Mouse (Mus musculus): ENCODE measurements around the gene Reg3b. TPM values are rescaled to one million over a fixed set of nuclear protein-coding genes. Genes with fewer than 3 reads are reported as not detected.
"Not testable (repeated sequence)": the region's sequence is repeated elsewhere in the genome, so short reads cannot be mapped to it uniquely, and the experiment has no call there.

Gene Reg3b
- total RNA-seq (2021) = not detected
- long read RNA-seq = 0 reads

DNA sequence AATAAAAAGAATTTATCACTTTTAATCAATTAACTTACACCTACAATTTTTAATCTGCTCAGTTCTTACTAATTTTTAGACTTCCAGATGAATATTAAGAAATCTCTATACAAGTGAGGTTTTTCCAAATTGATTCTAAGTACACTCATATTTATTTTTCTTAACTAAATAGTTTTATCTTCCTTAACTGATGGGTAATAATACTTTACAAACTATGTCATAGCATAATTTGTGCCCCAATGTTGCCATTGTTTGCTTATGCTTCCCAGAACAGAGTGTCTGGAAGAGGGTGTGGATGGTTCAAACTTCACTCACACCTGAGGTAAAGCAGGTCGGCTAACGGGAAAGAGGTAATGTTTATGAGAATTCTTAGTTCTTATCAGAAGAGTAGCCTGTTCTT, at the start of gene Reg3b:
Gene Reg3b (plus strand): TSS at position 301 of the 400 bp plus-strand sequence.
- DNase-seq (ENCODE audit: low spot score in 2 of 2) = no peak

DNA sequence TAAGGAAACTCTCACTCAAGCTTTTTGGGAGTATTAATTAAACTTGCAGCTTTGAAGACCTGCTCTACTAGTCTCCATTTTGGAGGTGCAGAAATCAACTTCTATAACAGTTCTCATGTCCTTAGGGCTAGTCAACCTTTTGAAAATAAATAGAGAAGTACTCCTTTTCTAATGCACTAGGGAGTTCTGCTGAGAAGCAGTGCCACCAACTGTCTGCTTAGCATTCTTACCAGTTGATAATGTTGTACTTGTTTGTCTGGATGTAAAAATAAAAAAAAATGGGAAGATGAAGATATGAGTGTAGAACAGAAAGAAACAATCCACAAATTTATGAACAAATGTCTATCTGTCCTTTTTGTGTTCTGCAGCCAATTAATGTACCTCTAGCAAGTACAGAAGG, 42.7 kb upstream of the Reg3b start:
- peak in 1 of 2 experiments; percentile 22 for DNase-seq (ENCODE audit: low spot score in 2 of 2)

- DNase-seq (ENCODE audit: low spot score in 2 of 2) = no peak
Observed at GRCm38 (mm10) chr6:78329166-78329565, 41.3 kb upstream of the Reg3b start.

DNA sequence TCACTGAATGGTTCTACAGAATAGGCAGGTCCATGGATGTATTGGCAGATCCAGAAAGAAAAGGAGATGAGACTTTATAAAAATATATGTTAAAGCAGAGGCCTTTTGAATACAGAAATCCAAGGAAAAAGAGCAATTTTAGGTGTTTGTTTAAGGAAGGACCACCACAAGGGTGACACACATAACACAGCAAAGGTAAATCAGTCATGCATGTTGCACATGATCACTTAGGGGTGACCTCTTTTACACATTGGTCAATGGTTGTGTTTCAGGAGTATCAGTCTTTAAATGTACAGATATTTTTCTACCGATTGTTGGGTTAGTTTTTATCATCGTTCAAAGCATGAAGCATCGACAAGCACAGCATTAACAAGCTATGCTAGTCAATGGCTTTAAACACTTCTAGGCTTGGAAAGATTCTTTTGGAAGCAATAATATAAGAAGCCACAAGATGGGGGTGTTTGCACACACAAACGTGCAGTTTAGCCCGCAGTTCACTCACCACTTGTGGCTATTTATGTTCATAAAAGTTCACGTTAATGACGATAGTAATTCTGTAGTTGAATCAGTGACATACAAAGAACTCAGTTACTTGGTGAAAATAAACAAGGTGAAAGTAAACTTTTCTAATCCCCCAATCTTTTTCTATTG, 38.4 kb upstream of the Reg3b start:
- peak; percentile 7 to 27 for DNase-seq (ENCODE audit: low spot score in 2 of 2)

DNA sequence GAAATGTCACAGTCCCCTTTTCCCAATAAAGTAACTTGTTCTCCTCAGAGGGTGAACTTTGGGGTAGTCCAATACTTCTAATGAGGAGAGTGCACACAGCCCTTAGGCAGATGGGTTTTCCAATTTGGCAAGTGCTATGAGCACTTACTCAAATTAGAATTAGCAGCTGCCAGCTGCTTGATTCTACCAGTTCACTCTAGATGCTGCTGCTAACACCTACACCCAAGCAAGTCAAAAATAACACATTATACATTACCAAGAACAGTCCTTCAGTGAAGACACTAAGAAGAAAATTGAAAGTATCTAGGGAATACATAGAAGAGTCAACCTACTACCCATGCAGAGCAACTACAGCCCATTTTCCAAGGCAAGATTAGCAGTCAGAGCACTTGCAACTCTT, 30.2 kb upstream of the Reg3b start:
- no peak for DNase-seq (ENCODE audit: low spot score in 2 of 2)

GRCm38 (mm10) chr6:78341689-78342088, 28.8 kb upstream of the Reg3b start:
- DNase-seq (ENCODE audit: low spot score in 2 of 2) = no peak

GRCm38 (mm10) chr6:78361971-78362563, 8.4 kb upstream of the Reg3b start:
- no peak for DNase-seq (ENCODE audit: low spot score in 2 of 2)

DNA sequence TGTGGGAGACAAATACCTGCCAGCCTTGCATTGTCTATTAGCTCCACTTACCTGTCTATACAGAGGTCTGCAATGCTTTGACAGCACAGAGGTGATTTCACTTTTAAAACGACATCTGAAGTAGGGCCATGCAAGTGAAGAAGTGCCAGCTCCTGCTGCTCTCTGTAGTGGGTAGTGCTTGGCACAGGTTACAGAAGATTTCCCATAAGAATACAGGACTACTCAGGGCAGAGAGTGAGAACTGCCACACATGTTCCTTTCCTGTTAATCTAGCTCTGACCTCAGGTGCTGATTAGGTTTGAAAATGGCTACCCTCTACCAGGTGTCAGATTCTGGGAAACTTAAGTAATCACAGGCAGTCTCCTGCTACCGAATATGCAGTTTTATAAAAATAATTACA, 8.3 kb downstream of the Reg3b start, which contains the start of gene Reg3d:
Gene Reg3d (minus strand): TSS at position 101 of the 400 bp plus-strand sequence.
- DNase-seq (ENCODE audit: low spot score in 2 of 2) = no peak

- DNase-seq (ENCODE audit: low spot score in 2 of 2) = no peak
Observed at GRCm38 (mm10) chr6:78380409-78380808, 10.0 kb downstream of the Reg3b start, which contains the start of gene Reg3a. Gene Reg3a (plus strand): TSS chr6:78380709.

- no peak for DNase-seq (ENCODE audit: low spot score in 2 of 2)
Observed at GRCm38 (mm10) chr6:78385609-78386008, 15.2 kb downstream of the Reg3b start.

DNA sequence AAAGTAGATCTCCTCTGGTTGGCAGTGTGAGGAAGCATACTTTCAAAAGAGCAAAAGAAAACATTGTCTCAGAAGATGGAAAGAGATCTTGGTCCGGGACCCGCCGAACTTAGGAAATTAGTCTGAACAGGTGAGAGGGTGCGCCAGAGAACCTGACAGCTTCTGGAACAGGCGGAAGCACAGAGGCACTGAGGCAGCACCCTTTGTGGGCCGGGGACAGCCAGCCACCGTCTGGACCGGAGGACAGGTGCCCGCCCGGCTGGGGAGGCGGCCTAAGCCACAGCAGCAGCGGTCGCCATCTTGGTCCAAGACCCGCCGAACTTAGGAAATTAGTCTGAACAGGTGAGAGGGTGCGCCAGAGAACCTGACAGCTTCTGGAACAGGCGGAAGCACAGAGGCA, 24.9 kb downstream of the Reg3b start, which contains the start of gene Reg2:
Gene Reg2 (plus strand): TSS at position 301 of the 400 bp plus-strand sequence.
- DNase-seq (ENCODE audit: low spot score in 2 of 2) = not testable (repeated sequence)

- not testable (repeated sequence) for DNase-seq (ENCODE audit: low spot score in 2 of 2)
Observed at GRCm38 (mm10) chr6:78422411-78422810, 52.0 kb downstream of the Reg3b start, which contains the start of gene Reg1. Gene Reg1 (plus strand): TSS chr6:78422711.

Other genes starting within 250 kb of the Reg3b start
- gene Reg3d, start 8.2 kb downstream of the Reg3b start, total RNA-seq (2021) = not detected
- not detected for gene Reg3a, start 10.1 kb downstream of the Reg3b start, total RNA-seq (2021)
- not detected for gene Reg2, start 25.0 kb downstream of the Reg3b start, total RNA-seq (2021)
- gene Reg1, start 52.1 kb downstream of the Reg3b start, total RNA-seq (2021) = not detected
- gene Reg3g, start 98.2 kb downstream of the Reg3b start, total RNA-seq (2021) = not detected